Mouse (Mus musculus): ENCODE data around the gene Pde6c.

DNA sequence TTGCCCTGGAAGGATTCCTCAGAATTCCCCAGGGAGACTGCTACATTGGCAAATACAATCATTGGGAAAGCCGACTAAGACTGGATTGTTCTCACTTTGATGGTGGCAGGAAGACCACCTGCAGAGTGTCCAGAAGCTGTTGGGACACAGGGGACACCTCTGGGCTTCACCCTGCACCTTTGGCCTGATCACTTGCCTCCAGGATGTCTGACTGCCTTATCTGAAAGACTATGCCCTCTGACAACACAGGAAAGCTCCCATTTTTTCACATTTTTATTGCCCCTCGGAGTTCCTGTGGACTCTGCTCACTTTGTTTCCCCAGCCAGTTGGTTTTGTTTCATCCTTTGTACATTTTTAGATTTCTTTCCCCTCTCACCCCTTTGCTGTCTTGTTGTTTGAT is 32.1 kb downstream of the Pde6c start:
- TF ChIP-seq CTCF (IDR thresholded peaks at IDR 0.05; ENCODE audit: borderline replicate concordance, insufficient read depth, low read depth, low read length) (no peak), POLR2A (IDR thresholded peaks at IDR 0.05; ENCODE audit: borderline replicate concordance, insufficient read depth, low read length) (no peak)
